Mouse (Mus musculus): ENCODE data around the gene Zfp580. TPM values are rescaled to one million over a fixed set of nuclear protein-coding genes. Genes with fewer than 3 reads are reported as not detected.
"Not testable (repeated sequence)": the region's sequence is repeated elsewhere in the genome, so short reads cannot be mapped to it uniquely, and the experiment has no call there.

Gene Zfp580
- polyA plus RNA-seq, 1 experiment = 12.7 TPM

GRCm38 (mm10) chr7:5015118-5016001 lies 36.0 kb upstream of the Zfp580 start, which contains the start of gene Gm44973:
Gene Gm44973 (plus strand): TSS chr7:5015496.
- DNase-seq (ENCODE audit: low read depth in 1 of 2, low spot score in 2 of 2) = peak; percentile 91 to 95
- Histone ChIP-seq H3K4me3 (ENCODE audit: extremely low read depth, insufficient read depth, insufficient read length) (peak within 1 kb of the TSS; percentile 96), H3K4me1 (ENCODE audit: control insufficient read depth, insufficient read depth, insufficient read length) (no peaks in the 10 kb centered on the region; the same call in 1 of the 2 replicates), H3K27ac (ENCODE audit: insufficient read depth, low read length) (peak within 1 kb of the TSS; percentile 99), H3K27me3 (ENCODE audit: control insufficient read depth, insufficient read depth, low read length) (no peaks in the 10 kb centered on the region; the same call in 1 of the 2 replicates), H3K36me3 (ENCODE audit: control insufficient read depth, insufficient read depth, low read length) (peaks cover 20% of the 10 kb centered on the region)
- WGBS = under 1% methylated on average over 65 of the region's 76 CpGs
- TF ChIP-seq POLR2A (IDR thresholded peaks at IDR 0.05; ENCODE audit: low read depth, low read length) (peak; percentile 39), CTCF (IDR thresholded peaks at IDR 0.05; ENCODE audit: extremely low read depth, insufficient read depth, insufficient read length, insufficient replicate concordance) (no peak)

- Histone ChIP-seq H3K4me1 (ENCODE audit: control insufficient read depth, insufficient read depth, insufficient read length) (no peaks in the 10 kb centered on the region; the same call in 1 of the 2 replicates), H3K27ac (ENCODE audit: insufficient read depth, low read length) (peak overlapping the region; percentile 88)
These were observed 35.3 kb upstream of the Zfp580 start for GRCm38 (mm10) chr7:5016057-5016456.

GRCm38 (mm10) chr7:5016920-5017319 lies 34.4 kb upstream of the Zfp580 start:
- no peaks in the 10 kb centered on the region; the same call in 1 of the 2 replicates for H3K4me1 ChIP-seq (ENCODE audit: control insufficient read depth, insufficient read depth, insufficient read length)
- DNase-seq (ENCODE audit: low read depth in 1 of 2, low spot score in 2 of 2) = no peak
- no peak for TF ChIP-seq POLR2A (IDR thresholded peaks at IDR 0.05; ENCODE audit: low read depth, low read length)
- TF ChIP-seq CTCF (IDR thresholded peaks at IDR 0.05; ENCODE audit: extremely low read depth, insufficient read depth, insufficient read length, insufficient replicate concordance) = no peak
- peaks cover 6% of the 10 kb centered on the region for H3K36me3 ChIP-seq (ENCODE audit: control insufficient read depth, insufficient read depth, low read length)
- H3K27me3 ChIP-seq (ENCODE audit: control insufficient read depth, insufficient read depth, low read length) = no peaks in the 10 kb centered on the region; the same call in 1 of the 2 replicates
- no peak overlapping the region for H3K4me3 ChIP-seq (ENCODE audit: extremely low read depth, insufficient read depth, insufficient read length)
- no peak overlapping the region for H3K27ac ChIP-seq (ENCODE audit: insufficient read depth, low read length)
- WGBS = 96% methylated on average over 2 of the region's 2 CpGs

More at GRCm38 (mm10) chr7:5016057-5016456, 35.3 kb upstream of the Zfp580 start:
- no peak for DNase-seq (ENCODE audit: low read depth in 1 of 2, low spot score in 2 of 2)
- 39% methylated on average over 3 of the region's 3 CpGs for WGBS
- no peak for TF ChIP-seq POLR2A (IDR thresholded peaks at IDR 0.05; ENCODE audit: low read depth, low read length)
- no peak for TF ChIP-seq CTCF (IDR thresholded peaks at IDR 0.05; ENCODE audit: extremely low read depth, insufficient read depth, insufficient read length, insufficient replicate concordance)
- peaks cover 15% of the 10 kb centered on the region for H3K36me3 ChIP-seq (ENCODE audit: control insufficient read depth, insufficient read depth, low read length)
- no peak overlapping the region; the same call in 1 of the 2 replicates for H3K4me3 ChIP-seq (ENCODE audit: extremely low read depth, insufficient read depth, insufficient read length)
- H3K27me3 ChIP-seq (ENCODE audit: control insufficient read depth, insufficient read depth, low read length) = no peaks in the 10 kb centered on the region; the same call in 1 of the 2 replicates

GRCm38 (mm10) chr7:5017352-5017751 lies 34.0 kb upstream of the Zfp580 start:
- DNase-seq (ENCODE audit: low read depth in 1 of 2, low spot score in 2 of 2) = no peak
- WGBS = 89% methylated on average over 16 of the region's 16 CpGs
- Histone ChIP-seq H3K4me1 (ENCODE audit: control insufficient read depth, insufficient read depth, insufficient read length) (no peaks in the 10 kb centered on the region; the same call in 1 of the 2 replicates), H3K36me3 (ENCODE audit: control insufficient read depth, insufficient read depth, low read length) (peaks cover 6% of the 10 kb centered on the region), H3K27ac (ENCODE audit: insufficient read depth, low read length) (no peak overlapping the region), H3K4me3 (ENCODE audit: extremely low read depth, insufficient read depth, insufficient read length) (no peak overlapping the region), H3K27me3 (ENCODE audit: control insufficient read depth, insufficient read depth, low read length) (no peaks in the 10 kb centered on the region; the same call in 1 of the 2 replicates)
- TF ChIP-seq CTCF (IDR thresholded peaks at IDR 0.05; ENCODE audit: extremely low read depth, insufficient read depth, insufficient read length, insufficient replicate concordance) (no peak), POLR2A (IDR thresholded peaks at IDR 0.05; ENCODE audit: low read depth, low read length) (no peak)

- Histone ChIP-seq H3K27me3 (ENCODE audit: control insufficient read depth, insufficient read depth, low read length) (no peaks in the 10 kb centered on the region; the same call in 1 of the 2 replicates), H3K4me3 (ENCODE audit: extremely low read depth, insufficient read depth, insufficient read length) (no peak overlapping the region), H3K36me3 (ENCODE audit: control insufficient read depth, insufficient read depth, low read length) (peaks cover 2% of the 10 kb centered on the region; the same call in 1 of the 2 replicates), H3K27ac (ENCODE audit: insufficient read depth, low read length) (no peak overlapping the region), H3K4me1 (ENCODE audit: control insufficient read depth, insufficient read depth, insufficient read length) (no peaks in the 10 kb centered on the region; the same call in 1 of the 2 replicates)
- TF ChIP-seq CTCF (IDR thresholded peaks at IDR 0.05; ENCODE audit: extremely low read depth, insufficient read depth, insufficient read length, insufficient replicate concordance) (no peak), POLR2A (IDR thresholded peaks at IDR 0.05; ENCODE audit: low read depth, low read length) (no peak)
- DNase-seq (ENCODE audit: low read depth in 1 of 2, low spot score in 2 of 2) = no peak
- WGBS = 97% methylated on average over 21 of the region's 21 CpGs
These were observed 33.4 kb upstream of the Zfp580 start for GRCm38 (mm10) chr7:5017931-5018330.

- not testable (repeated sequence) for H3K36me3 ChIP-seq (ENCODE audit: control insufficient read depth, insufficient read depth, low read length); H3K4me3 ChIP-seq (ENCODE audit: extremely low read depth, insufficient read depth, insufficient read length); H3K27me3 ChIP-seq (ENCODE audit: control insufficient read depth, insufficient read depth, low read length); DNase-seq (ENCODE audit: low read depth in 1 of 2, low spot score in 2 of 2); H3K4me1 ChIP-seq (ENCODE audit: control insufficient read depth, insufficient read depth, insufficient read length)
- H3K27ac ChIP-seq (ENCODE audit: insufficient read depth, low read length) = peak overlapping the region; percentile 81
- 27% methylated on average over 8 of the region's 8 CpGs for WGBS
These were observed 31.8 kb upstream of the Zfp580 start for GRCm38 (mm10) chr7:5019576-5019975.

Measured in spleen, adult 2 months (tissue).